ENCODE assay signal across 14 mouse cellular contexts in the genomic region with DNA sequence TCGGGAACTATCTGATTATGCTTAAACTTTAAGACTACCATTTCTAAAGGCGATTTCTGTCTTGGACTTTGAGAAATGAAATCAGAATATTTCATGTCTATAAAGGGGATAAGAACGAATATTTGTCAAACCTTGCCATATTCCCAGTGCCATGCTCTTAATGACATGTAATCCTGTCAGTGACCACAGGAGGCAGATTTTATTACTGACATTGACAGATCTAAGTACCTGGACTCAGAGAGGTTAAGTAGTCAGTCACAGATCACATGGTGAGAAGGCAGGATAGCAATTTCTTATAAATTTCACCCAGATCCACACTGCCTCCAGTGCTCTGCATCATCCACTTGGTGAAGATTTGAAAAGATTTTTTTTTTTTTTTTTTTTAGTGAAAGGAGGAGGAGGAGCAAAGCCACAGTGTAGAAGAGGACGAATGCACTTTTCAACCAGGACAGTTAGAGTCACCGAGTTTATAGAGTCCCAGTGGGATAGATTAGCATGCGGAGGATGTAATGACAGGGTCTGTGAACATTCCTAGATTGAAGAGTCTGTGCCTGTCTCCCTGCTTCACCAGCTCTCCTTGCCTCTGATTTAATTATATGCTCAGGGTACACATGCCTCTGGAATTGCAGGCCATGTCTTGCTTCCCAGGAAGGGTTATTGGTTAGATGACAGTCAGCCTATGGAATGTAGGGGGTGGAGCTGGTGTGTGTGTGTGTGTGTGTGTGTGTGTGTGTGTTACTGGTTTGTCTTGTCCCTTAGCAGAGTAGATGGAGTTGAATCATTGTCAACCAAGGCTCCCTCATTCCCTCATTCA.
DNase-seq lines count a peak whose midpoint lies in the region; ATAC-seq and TF ChIP-seq lines count a peak whose summit lies in the region.
"Had no signal": no experiment of that assay in that cellular context is flagged by ENCODE, and none has a peak within 500 bp of the region (broad histone marks: within the 10 kb centered on the region; RNA-seq: fewer than 3 reads in every experiment).

No protein-coding gene starts in this region.

- no peak for TF ChIP-seq EP300 in lung, postnatal 0 days (IDR thresholded peaks at IDR 0.05)

- H3K9ac ChIP-seq in forebrain, embryonic 13.5 days: no peak overlapping the region
- no peak overlapping the region for H3K9ac ChIP-seq in lung, postnatal 0 days (replicated peaks; ENCODE audit: low read depth)
- no peak overlapping the region for H3K9ac ChIP-seq in intestine, embryonic 15.5 days
- H3K9ac ChIP-seq: forebrain, embryonic 15.5 days had no signal

- H3K4me2 ChIP-seq in forebrain, embryonic 13.5 days: no peak overlapping the region
- no peak overlapping the region for H3K4me2 ChIP-seq in lung, postnatal 0 days (replicated peaks; ENCODE audit: low read depth, low read length)
- H3K4me2 ChIP-seq in intestine, embryonic 15.5 days (replicated peaks): no peak overlapping the region
- H3K4me2 ChIP-seq: forebrain, embryonic 15.5 days; midbrain, embryonic 11.5 days had no signal

- TF ChIP-seq CTCF in lung, postnatal 0 days (IDR thresholded peaks at IDR 0.05): peak; percentile 10; the same call in 1 of the 2 replicates

- no peaks in the 10 kb centered on the region for H3K9me3 ChIP-seq in forebrain, embryonic 13.5 days (replicated peaks)
- H3K9me3 ChIP-seq in forebrain, embryonic 10.5 days: no peaks in the 10 kb centered on the region
- H3K9me3 ChIP-seq in lung, postnatal 0 days (ENCODE audit: low read length): no peaks in the 10 kb centered on the region
- no peaks in the 10 kb centered on the region for H3K9me3 ChIP-seq in intestine, embryonic 15.5 days
- H3K9me3 ChIP-seq: forebrain, embryonic 15.5 days had no signal

- 0 out of 2 replicates have a peak, but pooled peaks have one; percentile 5 for ATAC-seq in forebrain, embryonic 13.5 days
- ATAC-seq in lung, postnatal 0 days: no peak
- no peak for ATAC-seq in intestine, embryonic 15.5 days
- ATAC-seq: forebrain, embryonic 15.5 days had no signal

- peaks cover 15% of the 10 kb centered on the region; the same call in 1 of the 2 replicates for H3K4me1 ChIP-seq in forebrain, embryonic 13.5 days
- H3K4me1 ChIP-seq in forebrain, embryonic 10.5 days: peaks cover 7% of the 10 kb centered on the region
- no peaks in the 10 kb centered on the region for H3K4me1 ChIP-seq in lung, postnatal 0 days (ENCODE audit: insufficient read depth, low read depth, low read length)
- H3K4me1 ChIP-seq in intestine, embryonic 15.5 days (replicated peaks): no peaks in the 10 kb centered on the region

- DNase-seq in forebrain, embryonic 10.5 days (ENCODE audit: extremely low spot score, low spot score): no peak
- DNase-seq in lung, postnatal 0 days (ENCODE audit: low spot score): no peak
- DNase-seq in lung, postnatal 25 days (ENCODE audit: low spot score): no peak
- peak; percentile 70 for DNase-seq in MN1 (ENCODE audit: low spot score)
- peak; percentile 54 for DNase-seq in induced T-regulatory cell, adult 2 months (ENCODE audit: low read depth)
- DNase-seq in gastrocnemius, postnatal 10 days: no peak
- DNase-seq: B cell, adult 2 months; embryo, embryonic 11 days; heart, adult 2 months; heart, postnatal 4 days had no signal

- no peaks in the 10 kb centered on the region for H3K27me3 ChIP-seq in forebrain, embryonic 13.5 days
- peaks cover 6% of the 10 kb centered on the region for H3K27me3 ChIP-seq in forebrain, embryonic 10.5 days (ENCODE audit: poor library complexity, severe bottlenecking)
- no peaks in the 10 kb centered on the region for H3K27me3 ChIP-seq in lung, postnatal 0 days (replicated peaks; ENCODE audit: insufficient read depth, low read length)
- no peaks in the 10 kb centered on the region for H3K27me3 ChIP-seq in intestine, embryonic 15.5 days (replicated peaks)
- H3K27me3 ChIP-seq: forebrain, embryonic 15.5 days had no signal

- no peak overlapping the region for H3K4me3 ChIP-seq in forebrain, embryonic 13.5 days
- no peak overlapping the region for H3K4me3 ChIP-seq in forebrain, embryonic 10.5 days
- no peak overlapping the region for H3K4me3 ChIP-seq in lung, postnatal 0 days (ENCODE audit: low read depth, low read length)
- H3K4me3 ChIP-seq in intestine, embryonic 15.5 days (replicated peaks): no peak overlapping the region
- H3K4me3 ChIP-seq: forebrain, embryonic 15.5 days; heart, adult 2 months had no signal

- 88% methylated on average over 6 of the region's 6 CpGs for WGBS in forebrain, embryonic 13.5 days
- 88% methylated on average over 6 of the region's 6 CpGs for WGBS in forebrain, embryonic 10.5 days
- 77% methylated on average over 6 of the region's 6 CpGs for WGBS in lung, postnatal 0 days
- WGBS in intestine, embryonic 15.5 days: 84% methylated on average over 6 of the region's 6 CpGs

- H3K36me3 ChIP-seq in forebrain, embryonic 13.5 days (ENCODE audit: poor library complexity, severe bottlenecking): no peaks in the 10 kb centered on the region
- H3K36me3 ChIP-seq in forebrain, embryonic 10.5 days (replicated peaks): no peaks in the 10 kb centered on the region
- no peaks in the 10 kb centered on the region for H3K36me3 ChIP-seq in lung, postnatal 0 days (ENCODE audit: insufficient read depth, low read length)
- no peaks in the 10 kb centered on the region for H3K36me3 ChIP-seq in intestine, embryonic 15.5 days
- H3K36me3 ChIP-seq: forebrain, embryonic 15.5 days had no signal

- no peak overlapping the region for H3K27ac ChIP-seq in forebrain, embryonic 13.5 days
- no peak overlapping the region for H3K27ac ChIP-seq in forebrain, embryonic 10.5 days
- H3K27ac ChIP-seq in lung, postnatal 0 days (ENCODE audit: low read length): no peak overlapping the region
- no peak overlapping the region for H3K27ac ChIP-seq in intestine, embryonic 15.5 days
- H3K27ac ChIP-seq: forebrain, embryonic 15.5 days; heart, adult 2 months had no signal

Comparison
In these comparisons a context has a peak if more than half of its experiments do, and no peak if none do; other contexts are left out.
1. DNase-seq: peak in MN1 (single experiment) and induced T-regulatory cell, adult 2 months (single experiment); none in forebrain, embryonic 10.5 days (single experiment), lung, postnatal 0 days (single experiment), lung, postnatal 25 days (single experiment) and gastrocnemius, postnatal 10 days (single experiment).